Mouse (Mus musculus): ENCODE data around the gene 1700003E16Rik. TPM values are rescaled to one million over a fixed set of nuclear protein-coding genes. Genes with fewer than 3 reads are reported as not detected.
A peak's percentile ranks its signal among the peaks of the same experiment; 100 is the strongest.

The 1700003E16Rik gene
- total and polyA plus RNA-seq, 3 experiments = 0.15 to 0.50 TPM; not detected in 1

DNA sequence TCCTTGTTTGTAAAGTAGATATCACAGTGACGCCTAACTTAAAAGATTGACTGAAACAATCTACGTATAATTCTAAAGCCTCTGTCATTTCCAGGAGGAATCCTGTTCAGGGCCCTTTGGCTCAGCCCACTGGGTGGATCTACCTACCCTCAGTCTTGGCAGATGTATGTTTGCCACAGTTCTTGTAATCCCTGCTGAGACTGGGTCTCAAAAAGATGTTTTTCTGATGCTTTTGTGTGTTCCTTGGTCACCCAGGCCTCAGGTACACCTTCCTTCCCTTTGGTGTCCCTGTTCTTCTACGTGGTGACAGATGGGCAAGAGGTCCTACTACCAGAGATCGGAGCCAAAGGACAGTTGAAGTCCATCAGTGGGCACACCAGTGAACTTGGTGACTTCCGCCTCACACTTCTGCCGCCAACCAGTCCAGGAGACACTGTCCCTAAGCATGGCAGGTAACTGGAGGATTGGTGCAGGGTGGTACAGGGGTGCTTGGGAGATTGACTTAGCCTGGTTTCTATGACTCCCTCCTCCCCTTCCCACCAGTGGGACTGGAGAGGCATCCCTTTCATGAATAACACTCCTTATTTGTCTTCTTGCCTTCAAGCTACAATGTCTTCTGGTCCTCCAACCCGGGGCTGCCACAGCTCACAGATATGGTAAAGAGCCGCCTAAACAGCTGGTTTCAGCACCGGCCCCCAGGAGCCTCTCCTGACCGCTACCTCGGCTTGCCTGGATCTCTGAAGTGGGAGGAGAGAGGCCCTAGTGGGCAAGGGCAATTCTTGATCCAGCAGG is 39.6 kb upstream of the 1700003E16Rik start:
- no peak for DNase-seq (ENCODE audit: low read depth, low spot score)
- peaks cover 0 to 15% of the 10 kb centered on the region in 2 experiments; a peak in 2 of 4 replicates for H3K36me3 ChIP-seq (ENCODE audit: control insufficient read depth in 1 of 2, insufficient read depth in 2 of 2, low read length in 2 of 2)
- peak overlapping the region; percentile 4 for H3K27ac ChIP-seq (ENCODE audit: control insufficient read depth, low read depth, low read length)
- H3K4me3 ChIP-seq (ENCODE audit: control insufficient read depth in 1 of 2, insufficient read depth in 1 of 2, low read depth in 2 of 2, low read length in 2 of 2) = peak overlapping the region; percentile 89 to 94
- no peaks in the 10 kb centered on the region for H3K9me3 ChIP-seq (replicated peaks; ENCODE audit: insufficient read depth, low read length)
- H3K27me3 ChIP-seq (ENCODE audit: control insufficient read depth in 1 of 2, insufficient read depth in 2 of 2, low read length in 2 of 2) = no peaks in the 10 kb centered on the region
- H3K4me1 ChIP-seq (ENCODE audit: control insufficient read depth in 1 of 2, insufficient read depth in 2 of 2, low read length in 2 of 2) = peaks cover 0 to 19% of the 10 kb centered on the region in 2 experiments; a peak in 2 of 4 replicates
- peaks cover 35% of the 10 kb centered on the region for H3K79me2 ChIP-seq (ENCODE audit: control insufficient read depth, insufficient read depth, low read length, poor library complexity)
- no peak for TF ChIP-seq USF1 (IDR thresholded peaks at IDR 0.05; ENCODE audit: low read depth, low read length)
- TF ChIP-seq TBP (IDR thresholded peaks at IDR 0.05; ENCODE audit: low read depth, low read length) = no peak
- TF ChIP-seq ZKSCAN1 (IDR thresholded peaks at IDR 0.05; ENCODE audit: low read depth, low read length) = no peak
- no peak for TF ChIP-seq EP300 (IDR thresholded peaks at IDR 0.05; ENCODE audit: low read depth in 1 of 2, low read length in 2 of 2)
- TF ChIP-seq POLR2AphosphoS2 (IDR thresholded peaks at IDR 0.05; ENCODE audit: low read length) = no peak
- TF ChIP-seq MAZ (IDR thresholded peaks at IDR 0.05; ENCODE audit: low read depth, low read length) = no peak
- TF ChIP-seq MXI1 (IDR thresholded peaks at IDR 0.05; ENCODE audit: low read depth, low read length) = no peak
- no peak for TF ChIP-seq ZMIZ1 (IDR thresholded peaks at IDR 0.05; ENCODE audit: low read depth, low read length)
- peak overlapping the region; percentile 88 for H3K9ac ChIP-seq (ENCODE audit: control insufficient read depth, low read depth, low read length, poor library complexity, severe bottlenecking)

DNA sequence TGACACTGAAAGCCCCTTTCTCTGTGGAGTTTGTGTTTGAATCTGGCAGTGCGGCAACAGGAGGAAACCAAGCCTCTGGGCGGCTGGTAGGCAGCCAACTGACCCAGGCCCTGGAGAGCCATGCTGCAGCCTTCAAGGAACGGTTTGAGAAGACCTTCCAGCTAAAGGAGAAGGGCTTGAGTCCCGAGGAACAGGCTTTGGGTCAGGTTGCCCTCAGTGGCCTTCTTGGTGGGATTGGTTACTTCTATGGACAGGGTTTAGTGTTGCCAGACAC is 39.1 kb upstream of the 1700003E16Rik start:
- no peak for TF ChIP-seq GABPA (IDR thresholded peaks at IDR 0.05; ENCODE audit: low read depth, low read length)
- no peak for TF ChIP-seq TCF12 (IDR thresholded peaks at IDR 0.05; ENCODE audit: low read depth, low read length)
- TF ChIP-seq UBTF (IDR thresholded peaks at IDR 0.05; ENCODE audit: borderline replicate concordance, insufficient read depth, low read depth, low read length) = no peak
- TF ChIP-seq MXI1 (IDR thresholded peaks at IDR 0.05; ENCODE audit: low read depth, low read length) = no peak
- no peak for TF ChIP-seq USF2 (IDR thresholded peaks at IDR 0.05; ENCODE audit: borderline replicate concordance in 1 of 2, insufficient read depth in 1 of 2, low read depth in 1 of 2, low read length in 2 of 2)
- no peak for TF ChIP-seq RAD21 (IDR thresholded peaks at IDR 0.05; ENCODE audit: low read depth, low read length)
- no peak for TF ChIP-seq CHD2 (IDR thresholded peaks at IDR 0.05; ENCODE audit: low read length)
- TF ChIP-seq POLR2AphosphoS2 (IDR thresholded peaks at IDR 0.05; ENCODE audit: low read length) = no peak
- TF ChIP-seq CHD1 (IDR thresholded peaks at IDR 0.05; ENCODE audit: low read depth, low read length) = no peak
- no peak for TF ChIP-seq SIN3A (IDR thresholded peaks at IDR 0.05; ENCODE audit: low read length)
- no peak for TF ChIP-seq USF1 (IDR thresholded peaks at IDR 0.05; ENCODE audit: low read depth, low read length)
- TF ChIP-seq KAT2A (conservative IDR thresholded peaks at IDR 0.05; ENCODE audit: low read depth, low read length) = no peak
- TF ChIP-seq MAX (IDR thresholded peaks at IDR 0.05; ENCODE audit: low read length) = no peak
- no peak for TF ChIP-seq MAFK (IDR thresholded peaks at IDR 0.05; ENCODE audit: borderline replicate concordance, low read depth, low read length)
- no peak for TF ChIP-seq NRF1 (IDR thresholded peaks at IDR 0.05; ENCODE audit: insufficient read depth, low read depth, low read length, poor library complexity, severe bottlenecking)
- TF ChIP-seq ZKSCAN1 (IDR thresholded peaks at IDR 0.05; ENCODE audit: low read depth, low read length) = no peak
- Histone ChIP-seq H3K27ac (ENCODE audit: control insufficient read depth, low read depth, low read length) (no peak overlapping the region), H3K9ac (ENCODE audit: control insufficient read depth, low read depth, low read length, poor library complexity, severe bottlenecking) (no peak overlapping the region; the same call in 1 of the 2 replicates)

More for the DNA sequence above, 39.1 kb upstream of the 1700003E16Rik start:
- H3K9me3 ChIP-seq (replicated peaks; ENCODE audit: insufficient read depth, low read length) = no peaks in the 10 kb centered on the region
- no peak for DNase-seq (ENCODE audit: low read depth, low spot score)
- H3K4me3 ChIP-seq (ENCODE audit: control insufficient read depth in 1 of 2, insufficient read depth in 1 of 2, low read depth in 2 of 2, low read length in 2 of 2) = no peak overlapping the region; a peak in 1 of 4 replicates
- H3K79me2 ChIP-seq (ENCODE audit: control insufficient read depth, insufficient read depth, low read length, poor library complexity) = peaks cover 36% of the 10 kb centered on the region
- peaks cover 0 to 15% of the 10 kb centered on the region in 2 experiments; a peak in 2 of 4 replicates for H3K36me3 ChIP-seq (ENCODE audit: control insufficient read depth in 1 of 2, insufficient read depth in 2 of 2, low read length in 2 of 2)
- H3K4me1 ChIP-seq (ENCODE audit: control insufficient read depth in 1 of 2, insufficient read depth in 2 of 2, low read length in 2 of 2) = peaks cover 0 to 19% of the 10 kb centered on the region in 2 experiments; a peak in 2 of 4 replicates
- no peaks in the 10 kb centered on the region for H3K27me3 ChIP-seq (ENCODE audit: control insufficient read depth in 1 of 2, insufficient read depth in 2 of 2, low read length in 2 of 2)
